Mouse (Mus musculus): ENCODE data around the gene Acyp2.

The Acyp2 gene

GRCm38 (mm10) chr11:30578931-30579330 lies 70.5 kb downstream of the Acyp2 start:
- DNase-seq, result no peak

DNA sequence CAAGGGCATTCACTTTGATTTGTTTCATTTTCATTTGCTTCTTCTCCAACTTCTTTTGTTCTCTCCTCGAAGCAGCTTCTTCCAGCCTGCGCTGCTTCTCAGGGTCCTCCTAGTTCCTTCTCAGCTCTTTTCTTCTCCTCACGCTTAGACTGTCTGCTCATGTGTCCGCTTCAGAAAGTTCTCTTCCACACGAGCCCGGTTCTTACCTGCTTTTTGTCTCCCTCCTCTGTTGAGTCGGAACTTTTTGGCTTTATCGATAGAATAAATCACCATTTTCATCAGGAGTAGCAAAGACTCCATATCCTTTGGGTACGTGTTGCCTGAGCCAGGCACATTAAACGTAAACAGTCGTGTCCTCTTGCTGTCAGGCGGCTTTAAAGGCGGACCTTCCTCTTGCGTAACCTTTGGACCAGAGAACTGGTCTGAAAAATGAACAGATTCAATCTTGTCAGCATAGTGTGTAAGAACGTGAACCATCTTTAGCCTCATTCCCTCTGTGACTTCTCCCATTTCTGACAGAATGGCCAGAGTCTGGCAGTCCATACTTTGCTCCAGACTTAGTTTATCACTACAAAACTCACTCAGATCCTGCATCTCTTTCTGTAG lies 76.5 kb downstream of the Acyp2 start:
- DNase-seq, result no peak

GRCm38 (mm10) chr11:30570568-30570967 lies 78.8 kb downstream of the Acyp2 start:
- no peak for DNase-seq

- no peak for DNase-seq
Observed at GRCm38 (mm10) chr11:30560215-30560614, 89.2 kb downstream of the Acyp2 start.

DNA sequence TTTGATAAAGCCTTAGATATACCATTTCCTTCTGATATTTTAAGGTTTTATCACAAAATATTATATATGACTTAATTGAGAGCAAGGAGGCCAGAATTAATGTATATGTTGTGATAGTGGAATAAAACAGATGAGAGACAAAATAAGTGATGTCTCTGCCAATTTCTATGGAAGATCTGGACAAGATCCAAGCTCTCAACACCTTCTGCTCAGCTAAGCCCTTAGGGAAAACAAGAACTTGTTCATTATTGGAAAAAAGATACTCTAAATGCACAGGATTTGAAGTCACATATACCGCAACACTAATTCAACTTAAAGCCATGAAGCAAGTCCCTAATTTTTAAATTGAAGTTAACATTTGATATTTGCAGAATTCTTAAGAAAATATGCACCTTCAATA lies 96.0 kb downstream of the Acyp2 start:
- DNase-seq, result no peak

DNA sequence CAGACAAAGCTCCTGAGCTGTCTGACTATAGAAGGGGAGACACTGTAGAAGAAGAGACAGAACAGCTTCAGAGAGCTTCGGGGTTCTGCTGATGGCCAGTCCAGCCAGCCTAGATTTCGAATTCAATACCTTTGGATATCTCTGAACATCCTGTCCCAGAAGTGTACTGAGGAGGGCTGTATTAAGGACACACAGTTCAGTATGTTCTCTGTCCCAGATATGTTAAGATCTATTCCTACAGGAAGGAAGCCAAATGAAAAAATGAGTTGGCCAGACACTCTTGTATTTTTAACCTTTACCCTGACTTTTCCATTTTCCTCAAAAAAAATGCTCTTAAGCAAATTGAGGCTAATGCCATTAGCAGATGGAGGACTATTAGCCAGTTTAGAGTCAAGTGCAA lies 132.3 kb downstream of the Acyp2 start:
- DNase-seq, result no peak

DNA sequence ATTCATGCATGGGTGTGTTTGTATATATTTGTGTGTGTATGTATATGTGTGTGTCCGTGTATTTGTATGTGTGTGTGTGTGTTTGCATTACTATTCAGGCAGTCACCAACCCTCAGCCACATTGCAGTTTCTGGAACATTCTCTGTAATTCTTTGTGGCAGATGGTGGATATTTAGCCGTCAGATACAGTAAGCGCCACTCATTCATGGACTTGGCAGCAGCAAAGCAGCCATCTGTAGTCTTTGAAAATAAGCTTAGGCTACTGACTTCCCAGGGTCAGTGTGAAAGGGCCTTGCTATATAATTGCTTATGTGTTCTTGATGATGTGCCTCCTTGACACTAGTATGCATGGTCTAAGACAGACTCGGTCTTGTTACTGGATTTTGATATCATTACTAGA lies 141.2 kb downstream of the Acyp2 start:
- DNase-seq, result peak; percentile 70

DNA sequence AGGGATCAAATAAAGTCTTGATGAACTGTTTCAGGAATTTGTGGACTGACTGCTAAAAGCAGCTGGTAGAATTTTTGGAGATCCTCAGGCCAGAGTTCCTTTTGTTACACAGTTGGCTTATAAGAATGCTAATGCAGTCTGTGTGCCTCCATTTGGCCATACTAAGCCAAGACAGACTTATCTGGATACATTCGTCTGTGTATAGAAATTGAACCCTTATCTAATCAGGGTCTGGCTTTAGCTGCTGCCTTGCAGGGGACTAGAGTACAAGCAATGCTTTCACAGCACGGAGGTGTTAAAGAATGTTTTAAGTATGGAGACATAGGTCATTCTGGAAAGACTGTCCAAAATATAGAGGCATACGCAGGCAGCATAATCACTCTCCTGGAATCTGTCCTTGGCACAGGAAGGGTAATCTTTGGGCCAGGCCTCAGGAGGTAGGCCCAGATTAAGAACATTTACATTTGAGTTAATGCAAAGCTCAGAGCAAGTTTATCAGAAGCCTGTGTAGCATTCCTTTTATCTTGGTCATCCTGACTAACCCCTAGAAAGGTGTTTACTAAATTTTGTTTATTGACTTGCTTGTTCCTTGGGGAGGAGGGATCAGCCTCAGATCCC lies 150.5 kb downstream of the Acyp2 start:
- no peak for DNase-seq

DNA sequence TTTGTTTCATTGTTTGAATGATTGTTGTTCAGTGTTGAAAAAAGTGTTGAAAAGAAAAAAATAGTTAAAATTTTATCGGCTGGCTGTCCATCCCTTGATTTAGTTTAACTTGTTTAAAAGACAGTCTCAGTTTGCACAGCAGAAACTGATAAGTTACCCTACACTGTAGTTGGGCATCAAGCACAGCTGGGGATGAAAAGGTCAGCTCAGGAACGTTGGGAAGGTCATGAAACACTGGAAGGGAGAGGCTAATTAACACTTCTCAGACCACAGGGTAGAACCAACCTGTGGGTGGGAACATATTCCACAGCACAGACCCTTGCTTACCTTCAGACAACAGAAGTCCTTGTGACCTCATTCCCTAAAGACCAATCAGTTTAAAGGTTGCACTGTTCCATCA lies 152.2 kb downstream of the Acyp2 start:
- DNase-seq, result no peak

GRCm38 (mm10) chr11:30491515-30492260 lies 157.7 kb downstream of the Acyp2 start:
- DNase-seq, result no peak

- no peak for DNase-seq
Observed at GRCm38 (mm10) chr11:30488183-30488582, 161.2 kb downstream of the Acyp2 start.

DNA sequence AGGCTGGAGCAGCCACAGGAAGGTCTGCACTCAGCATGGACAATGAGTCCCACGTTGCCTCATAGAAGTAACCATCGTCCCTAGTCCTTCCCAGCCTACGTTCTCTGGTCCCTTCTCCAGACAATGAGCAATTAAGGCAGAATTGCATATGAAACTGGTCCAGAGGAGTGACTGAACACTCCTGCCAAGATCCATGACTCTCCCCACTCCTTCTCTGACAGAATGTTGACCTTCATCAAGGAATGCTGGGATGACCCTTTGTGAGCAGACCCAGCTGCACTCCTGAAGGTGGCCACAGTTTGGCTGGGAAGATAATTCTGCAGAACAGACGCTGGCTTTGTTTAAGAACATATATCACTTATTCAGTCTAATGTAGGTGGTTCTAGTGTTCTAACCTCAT lies 166.1 kb downstream of the Acyp2 start:
- DNase-seq, result no peak

DNA sequence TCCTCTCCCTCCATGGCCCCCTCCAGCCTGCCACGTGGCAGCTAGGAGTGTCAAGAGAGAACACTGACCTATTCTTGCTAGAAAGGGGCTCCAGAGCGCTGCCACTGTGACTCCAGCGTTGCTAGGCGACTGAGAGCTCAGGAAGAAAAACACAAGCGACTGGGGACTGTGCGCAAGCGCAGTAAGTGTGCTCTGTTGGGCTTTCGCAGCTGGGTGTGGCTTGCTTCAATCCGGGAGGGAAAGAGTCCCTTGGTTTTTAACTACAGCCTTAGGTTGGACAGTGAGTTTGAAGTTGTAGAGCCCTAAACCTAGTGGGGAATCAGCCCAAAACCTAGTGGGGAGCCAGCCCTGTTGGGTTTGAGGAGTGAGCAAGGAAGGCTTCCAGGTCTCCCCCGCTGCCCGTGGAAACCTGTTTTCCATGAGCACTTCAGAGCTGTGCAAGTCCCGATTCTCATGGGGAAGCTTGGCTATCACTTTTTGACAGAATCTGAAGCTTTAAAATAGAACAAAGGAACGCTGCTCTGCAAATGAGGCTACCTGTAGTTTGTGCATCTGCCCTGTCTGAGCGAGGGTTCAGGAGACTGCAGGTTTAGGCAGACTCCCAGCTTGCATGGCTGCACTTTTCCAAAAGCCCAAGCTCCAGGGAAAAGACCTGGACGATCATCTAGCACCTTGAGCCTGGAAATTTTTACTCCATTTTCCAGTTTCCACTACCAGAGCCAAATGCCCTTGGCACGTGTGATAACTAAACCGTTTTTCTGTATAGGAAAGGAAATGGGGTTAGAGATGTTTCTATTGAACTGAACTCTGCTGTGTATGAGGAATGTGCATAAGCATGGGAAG lies 177.4 kb downstream of the Acyp2 start, which contains the start of gene 4930505A04Rik:
Gene 4930505A04Rik (minus strand): TSS at position 77 of the 843 bp plus-strand sequence.
- DNase-seq, result peak; percentile 87

- no peak for DNase-seq
Observed at GRCm38 (mm10) chr11:30471187-30471586, 178.2 kb downstream of the Acyp2 start.
